Mouse (Mus musculus): Measurements from ENCODE around the gene Btbd9.
"Not testable (repeated sequence)": the region's sequence is repeated elsewhere in the genome, so short reads cannot be mapped to it uniquely, and the experiment has no call there.

The Btbd9 gene

GRCm38 (mm10) chr17:30559536-30559935, 16.8 kb downstream of the Btbd9 start:
- DNase-seq (ENCODE audit: inconsistent age in 2 of 2, low spot score in 1 of 2) = peak; percentile 68 to 92

- no peak for DNase-seq (ENCODE audit: inconsistent age in 2 of 2, low spot score in 1 of 2)
These were observed 17.7 kb downstream of the Btbd9 start for GRCm38 (mm10) chr17:30558623-30559022.

GRCm38 (mm10) chr17:30556512-30556911, 19.8 kb downstream of the Btbd9 start:
- no peak for DNase-seq (ENCODE audit: inconsistent age in 2 of 2, low spot score in 1 of 2)

- DNase-seq (ENCODE audit: inconsistent age in 2 of 2, low spot score in 1 of 2) = no peak
These were observed 23.0 kb downstream of the Btbd9 start for GRCm38 (mm10) chr17:30553027-30553937.

- DNase-seq (ENCODE audit: inconsistent age in 2 of 2, low spot score in 1 of 2) = no peak
These were observed 25.5 kb downstream of the Btbd9 start for GRCm38 (mm10) chr17:30550774-30551107.

- DNase-seq (ENCODE audit: inconsistent age in 2 of 2, low spot score in 1 of 2) = no peak
These were observed 26.2 kb downstream of the Btbd9 start for GRCm38 (mm10) chr17:30549899-30550773.

GRCm38 (mm10) chr17:30539098-30539497, 37.2 kb downstream of the Btbd9 start:
- DNase-seq (ENCODE audit: inconsistent age in 2 of 2, low spot score in 1 of 2) = no peak

- DNase-seq (ENCODE audit: inconsistent age in 2 of 2, low spot score in 1 of 2) = peak; percentile 61 to 82
These were observed 39.6 kb downstream of the Btbd9 start for GRCm38 (mm10) chr17:30536651-30537050.

GRCm38 (mm10) chr17:30533098-30533497, 43.2 kb downstream of the Btbd9 start:
- DNase-seq (ENCODE audit: inconsistent age in 2 of 2, low spot score in 1 of 2) = no peak

- DNase-seq (ENCODE audit: inconsistent age in 2 of 2, low spot score in 1 of 2) = no peak
These were observed 45.7 kb downstream of the Btbd9 start for GRCm38 (mm10) chr17:30530542-30530940.

GRCm38 (mm10) chr17:30529632-30530541, 46.4 kb downstream of the Btbd9 start:
- DNase-seq (ENCODE audit: inconsistent age in 2 of 2, low spot score in 1 of 2) = no peak

- DNase-seq (ENCODE audit: inconsistent age in 2 of 2, low spot score in 1 of 2) = no peak
These were observed 50.6 kb downstream of the Btbd9 start for GRCm38 (mm10) chr17:30525405-30526295.

GRCm38 (mm10) chr17:30524451-30524850, 51.8 kb downstream of the Btbd9 start:
- DNase-seq (ENCODE audit: inconsistent age in 2 of 2, low spot score in 1 of 2) = no peak

- DNase-seq (ENCODE audit: inconsistent age in 2 of 2, low spot score in 1 of 2) = no peak
These were observed 52.5 kb downstream of the Btbd9 start for GRCm38 (mm10) chr17:30523783-30524182.

GRCm38 (mm10) chr17:30522406-30523078, 53.7 kb downstream of the Btbd9 start:
- no peak for DNase-seq (ENCODE audit: inconsistent age in 2 of 2, low spot score in 1 of 2)

- not testable (repeated sequence) for DNase-seq (ENCODE audit: inconsistent age in 2 of 2, low spot score in 1 of 2)
These were observed 57.1 kb downstream of the Btbd9 start for GRCm38 (mm10) chr17:30519172-30519512.

- no peak for DNase-seq (ENCODE audit: inconsistent age in 2 of 2, low spot score in 1 of 2)
These were observed 57.7 kb downstream of the Btbd9 start for GRCm38 (mm10) chr17:30518431-30519171.

- DNase-seq (ENCODE audit: inconsistent age in 2 of 2, low spot score in 1 of 2) = no peak
These were observed 59.5 kb downstream of the Btbd9 start for GRCm38 (mm10) chr17:30516580-30517340.
